Mouse (Mus musculus): ENCODE data around the gene Acadm. TPM values are rescaled to one million over a fixed set of nuclear protein-coding genes. Genes with fewer than 3 reads are reported as not detected.

Acadm gene
- polyA plus RNA-seq, 1 experiment from 2014 or later = 157 TPM

DNA sequence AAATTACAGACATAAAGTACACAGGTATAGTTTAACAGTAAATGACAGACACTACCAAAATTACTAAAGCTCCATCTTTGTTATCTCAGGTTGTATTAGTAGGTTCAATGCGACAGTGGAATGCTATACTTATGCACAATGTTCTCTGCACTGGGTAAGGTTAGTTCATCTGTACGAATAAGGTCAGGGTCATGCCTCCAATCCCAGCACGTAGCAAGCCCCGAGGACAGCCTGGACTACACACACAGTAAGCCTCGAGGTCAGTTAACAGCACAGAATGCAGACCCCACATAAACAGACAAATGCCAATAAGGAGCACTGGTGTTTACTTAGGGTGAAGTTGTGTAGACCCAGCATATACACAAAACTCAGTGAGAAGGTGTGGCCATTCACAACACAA is 35.5 kb downstream of the Acadm start:
- Histone ChIP-seq H3K27ac (ENCODE audit: low read length) (peak overlapping the region; percentile 39), H3K4me2 (ENCODE audit: low read depth, low read length) (peak overlapping the region; percentile 88), H3K9me3 (replicated peaks; ENCODE audit: control insufficient read depth, low read length) (no peaks in the 10 kb centered on the region), H3K36me3 (ENCODE audit: control insufficient read depth, insufficient read depth) (peaks cover 76% of the 10 kb centered on the region), H3K27me3 (ENCODE audit: control insufficient read depth, insufficient read depth, low read depth, low read length) (no peaks in the 10 kb centered on the region), H3K9ac (ENCODE audit: low read depth, low read length) (0 out of 2 replicates have a peak overlapping the region, but pooled peaks have one; percentile 19), H3K4me1 (ENCODE audit: control insufficient read depth, low read depth, low read length) (peaks cover 44% of the 10 kb centered on the region), H3K4me3 (ENCODE audit: low read depth, low read length) (peak overlapping the region; percentile 80)
- no peak for ATAC-seq (ENCODE audit: low read depth)
- 62% methylated on average over 5 of the region's 5 CpGs for WGBS (ENCODE audit: insufficient replicate concordance)

DNA sequence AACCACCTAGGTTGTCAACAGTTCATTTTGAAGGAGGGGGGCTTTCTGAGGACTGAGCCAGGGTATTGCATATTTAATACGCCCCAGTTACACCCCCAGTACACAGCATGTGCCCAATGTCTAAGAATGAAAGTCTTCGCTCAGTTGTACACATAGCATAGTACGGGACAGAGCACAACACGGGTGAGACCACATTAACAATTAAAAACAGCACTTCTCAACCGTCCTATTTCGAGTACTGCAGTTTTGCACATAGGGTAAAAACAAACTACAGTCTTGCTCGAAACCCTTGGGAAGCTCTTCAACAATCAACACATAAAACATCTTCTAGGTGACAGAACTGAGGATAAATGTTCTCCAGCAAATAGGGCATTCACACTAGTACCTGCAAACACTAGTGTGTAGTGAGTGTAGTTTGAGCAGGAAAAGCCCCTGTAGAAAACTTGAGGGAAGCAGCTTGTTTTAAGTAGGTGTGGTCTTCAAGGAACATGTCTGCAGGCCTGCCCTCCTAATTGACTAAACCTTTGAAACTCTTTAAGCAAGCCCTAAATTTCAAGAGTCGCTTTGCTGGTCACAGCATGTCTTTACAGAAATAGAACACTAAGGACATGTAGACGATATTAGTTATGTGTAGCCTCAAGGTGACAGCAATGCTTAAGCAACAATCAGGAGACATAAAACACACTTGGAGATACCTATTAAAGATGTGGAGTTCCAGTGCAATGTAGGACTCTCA is 38.1 kb downstream of the Acadm start, which contains the start of gene Msh4:
Gene Msh4 (minus strand): TSS at position 3 of the 736 bp plus-strand sequence.
- Histone ChIP-seq H3K4me2 (ENCODE audit: low read depth, low read length) (no peak within 1 kb of the TSS), H3K4me3 (ENCODE audit: low read depth, low read length) (no peak within 1 kb of the TSS), H3K4me1 (ENCODE audit: control insufficient read depth, low read depth, low read length) (peaks cover 40% of the 10 kb centered on the region), H3K9me3 (replicated peaks; ENCODE audit: control insufficient read depth, low read length) (no peaks in the 10 kb centered on the region), H3K9ac (ENCODE audit: low read depth, low read length) (no peak within 1 kb of the TSS), H3K27me3 (ENCODE audit: control insufficient read depth, insufficient read depth, low read depth, low read length) (no peaks in the 10 kb centered on the region), H3K36me3 (ENCODE audit: control insufficient read depth, insufficient read depth) (peaks cover 77% of the 10 kb centered on the region), H3K27ac (ENCODE audit: low read length) (no peak within 1 kb of the TSS)
- no peak for ATAC-seq (ENCODE audit: low read depth)
- 74% methylated on average over 9 of the region's 9 CpGs for whole genome bisulfite sequencing (ENCODE audit: insufficient replicate concordance)

DNA sequence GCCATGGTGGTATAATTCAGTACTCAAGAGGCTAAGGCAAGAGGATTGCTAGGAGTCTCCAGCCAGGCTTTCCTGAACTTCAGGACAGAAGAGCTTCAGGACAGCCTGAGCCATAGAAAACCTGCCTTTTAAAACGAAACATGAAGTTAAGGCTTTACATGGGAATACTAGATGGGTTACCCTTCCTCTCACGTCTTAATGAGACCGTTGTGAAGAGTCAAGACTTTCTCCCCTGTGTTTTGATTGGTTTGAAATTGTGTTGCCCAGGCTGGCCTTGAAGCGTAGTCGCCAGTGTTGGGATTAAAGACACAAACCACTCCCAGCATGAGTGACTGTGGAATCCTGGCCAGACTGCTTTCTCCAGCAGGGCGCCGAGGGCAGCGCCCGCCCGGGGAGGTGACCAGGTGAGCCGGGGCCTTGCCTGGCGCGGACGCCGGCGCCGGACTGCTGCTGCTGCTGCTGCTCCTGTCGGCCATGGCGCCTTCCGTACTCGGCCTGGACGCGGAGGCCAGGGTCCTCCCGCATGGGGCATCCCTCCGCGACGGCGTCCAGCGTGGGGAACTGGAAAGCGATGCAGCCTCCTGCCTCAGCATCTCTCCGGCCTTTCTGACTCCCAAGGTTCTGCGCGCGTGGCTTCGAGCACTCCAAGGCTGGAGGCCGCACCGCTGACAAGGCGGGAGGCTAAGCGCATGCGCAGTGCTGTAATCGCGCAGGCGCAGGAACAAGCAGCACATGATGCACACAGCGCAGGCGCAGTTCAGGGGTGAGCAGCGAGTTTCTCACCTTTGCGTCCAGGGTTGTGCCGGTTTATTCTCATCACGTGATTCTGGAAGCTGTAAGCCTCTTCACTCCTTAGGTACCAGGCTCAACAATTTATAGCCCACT is 38.9 kb downstream of the Acadm start:
- H3K27ac ChIP-seq (ENCODE audit: low read length) = no peak overlapping the region
- peaks cover 32% of the 10 kb centered on the region for H3K4me1 ChIP-seq (ENCODE audit: control insufficient read depth, low read depth, low read length)
- H3K4me3 ChIP-seq (ENCODE audit: low read depth, low read length) = no peak overlapping the region
- WGBS (ENCODE audit: insufficient replicate concordance) = 86% methylated on average over 49 of the region's 49 CpGs
- H3K4me2 ChIP-seq (ENCODE audit: low read depth, low read length) = no peak overlapping the region
- peaks cover 70% of the 10 kb centered on the region for H3K36me3 ChIP-seq (ENCODE audit: control insufficient read depth, insufficient read depth)
- no peaks in the 10 kb centered on the region for H3K27me3 ChIP-seq (ENCODE audit: control insufficient read depth, insufficient read depth, low read depth, low read length)
- H3K9ac ChIP-seq (ENCODE audit: low read depth, low read length) = no peak overlapping the region
- no peaks in the 10 kb centered on the region for H3K9me3 ChIP-seq (replicated peaks; ENCODE audit: control insufficient read depth, low read length)
- ATAC-seq (ENCODE audit: low read depth) = peak; percentile 7; the same call in 1 of the 2 replicates

DNA sequence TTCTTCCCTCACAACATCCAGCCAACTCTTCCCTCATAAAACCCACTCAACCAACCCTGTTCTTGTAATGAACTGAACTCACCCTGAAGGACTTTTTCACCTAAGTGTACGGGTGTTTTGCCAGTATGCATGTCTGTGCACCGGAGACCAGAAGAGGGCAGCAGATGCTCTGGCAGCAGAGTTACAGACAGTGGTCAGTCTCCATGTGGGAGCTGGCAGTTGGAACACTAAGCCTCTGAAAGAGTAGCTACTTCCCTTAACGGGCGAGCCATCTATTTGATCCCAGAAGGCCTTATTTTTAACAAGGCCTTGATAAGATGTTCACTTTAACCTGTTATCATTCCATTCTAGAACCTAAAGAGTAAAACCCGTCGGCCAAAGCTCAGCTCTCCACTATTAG is 39.8 kb downstream of the Acadm start:
- no peak overlapping the region for H3K9ac ChIP-seq (ENCODE audit: low read depth, low read length)
- H3K27ac ChIP-seq (ENCODE audit: low read length) = no peak overlapping the region
- peaks cover 23% of the 10 kb centered on the region for H3K4me1 ChIP-seq (ENCODE audit: control insufficient read depth, low read depth, low read length)
- no peak overlapping the region for H3K4me2 ChIP-seq (ENCODE audit: low read depth, low read length)
- H3K27me3 ChIP-seq (ENCODE audit: control insufficient read depth, insufficient read depth, low read depth, low read length) = no peaks in the 10 kb centered on the region
- peaks cover 61% of the 10 kb centered on the region for H3K36me3 ChIP-seq (ENCODE audit: control insufficient read depth, insufficient read depth)
- 46% methylated on average over 6 of the region's 6 CpGs for WGBS (ENCODE audit: insufficient replicate concordance)
- peak; percentile 54 for ATAC-seq (ENCODE audit: low read depth)
- no peak overlapping the region for H3K4me3 ChIP-seq (ENCODE audit: low read depth, low read length)
- no peaks in the 10 kb centered on the region for H3K9me3 ChIP-seq (replicated peaks; ENCODE audit: control insufficient read depth, low read length)

DNA sequence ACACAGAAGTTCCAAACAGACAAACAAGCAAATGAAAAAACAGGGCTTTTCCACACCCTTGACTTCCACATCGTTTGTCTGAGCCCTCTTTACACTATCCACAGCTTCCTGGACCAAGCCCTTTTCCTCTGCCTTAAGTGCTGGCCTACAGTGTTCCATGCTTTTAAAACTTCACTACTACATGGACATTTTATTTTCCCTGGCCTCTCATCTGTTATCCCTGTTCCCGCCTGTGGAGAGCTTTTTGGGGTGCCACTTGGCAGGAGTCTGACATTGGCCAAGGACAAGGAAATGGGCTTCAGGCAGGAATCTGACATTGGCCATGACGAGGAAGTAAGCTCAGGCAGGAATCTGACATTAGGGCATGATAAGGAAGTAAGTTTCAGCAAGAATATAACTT is 41.8 kb downstream of the Acadm start:
- WGBS (ENCODE audit: insufficient replicate concordance) = 26% methylated on average over 3 of the region's 3 CpGs
- peaks cover 5% of the 10 kb centered on the region for H3K4me1 ChIP-seq (ENCODE audit: control insufficient read depth, low read depth, low read length)
- no peaks in the 10 kb centered on the region for H3K27me3 ChIP-seq (ENCODE audit: control insufficient read depth, insufficient read depth, low read depth, low read length)
- H3K4me3 ChIP-seq (ENCODE audit: low read depth, low read length) = no peak overlapping the region
- H3K9me3 ChIP-seq (replicated peaks; ENCODE audit: control insufficient read depth, low read length) = no peaks in the 10 kb centered on the region
- H3K27ac ChIP-seq (ENCODE audit: low read length) = no peak overlapping the region
- no peak for ATAC-seq (ENCODE audit: low read depth)
- no peak overlapping the region for H3K4me2 ChIP-seq (ENCODE audit: low read depth, low read length)
- peaks cover 41% of the 10 kb centered on the region for H3K36me3 ChIP-seq (ENCODE audit: control insufficient read depth, insufficient read depth)
- no peak overlapping the region for H3K9ac ChIP-seq (ENCODE audit: low read depth, low read length)

DNA sequence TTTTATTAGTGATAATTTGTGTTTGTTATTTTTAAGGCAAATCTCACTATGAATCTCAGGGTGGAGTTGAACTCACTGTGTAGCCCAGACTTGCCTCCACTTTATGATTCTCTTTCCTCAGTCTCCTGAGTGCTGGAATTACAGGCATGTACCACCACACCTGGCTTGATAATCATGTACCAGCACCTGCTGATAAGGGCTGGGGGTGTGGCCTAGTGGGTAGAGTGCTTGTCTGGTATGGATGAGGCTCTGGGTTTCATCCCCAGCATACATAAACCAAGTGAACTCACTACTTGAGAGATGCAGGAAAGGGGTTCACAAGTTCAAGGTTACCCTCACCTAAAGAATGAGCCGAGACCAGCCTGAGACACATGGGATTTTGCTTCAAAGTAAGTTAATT is 42.5 kb downstream of the Acadm start:
- Histone ChIP-seq H3K4me3 (ENCODE audit: low read depth, low read length) (no peak overlapping the region), H3K27me3 (ENCODE audit: control insufficient read depth, insufficient read depth, low read depth, low read length) (no peaks in the 10 kb centered on the region), H3K36me3 (ENCODE audit: control insufficient read depth, insufficient read depth) (peaks cover 34% of the 10 kb centered on the region), H3K9ac (ENCODE audit: low read depth, low read length) (no peak overlapping the region), H3K4me2 (ENCODE audit: low read depth, low read length) (no peak overlapping the region), H3K4me1 (ENCODE audit: control insufficient read depth, low read depth, low read length) (peaks cover 5% of the 10 kb centered on the region), H3K9me3 (replicated peaks; ENCODE audit: control insufficient read depth, low read length) (no peaks in the 10 kb centered on the region), H3K27ac (ENCODE audit: low read length) (no peak overlapping the region)
- peak; percentile 54 for ATAC-seq (ENCODE audit: low read depth)
- 71% methylated on average over 1 of the region's 1 CpGs for WGBS (ENCODE audit: insufficient replicate concordance)

DNA sequence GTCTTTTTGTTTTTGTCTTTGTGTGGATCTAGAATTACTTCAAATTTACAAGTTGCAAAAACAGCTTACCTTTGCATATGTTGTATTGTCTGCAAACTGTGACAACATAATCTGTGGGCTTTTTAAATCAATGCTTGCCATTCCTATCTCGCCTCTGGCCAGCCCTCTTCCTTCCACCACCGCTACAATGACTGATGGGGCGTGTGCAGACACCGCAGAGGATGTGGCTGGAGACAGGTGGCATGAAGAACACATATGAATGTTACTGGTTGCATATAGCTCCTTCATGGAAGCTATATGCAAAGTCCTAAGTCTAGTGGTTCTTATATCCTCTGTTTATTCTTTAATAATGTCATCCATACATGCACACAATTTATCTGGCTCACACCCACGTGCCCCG is 47.2 kb downstream of the Acadm start:
- Histone ChIP-seq H3K4me3 (ENCODE audit: low read depth, low read length) (no peak overlapping the region), H3K27me3 (ENCODE audit: control insufficient read depth, insufficient read depth, low read depth, low read length) (no peaks in the 10 kb centered on the region), H3K36me3 (ENCODE audit: control insufficient read depth, insufficient read depth) (no peaks in the 10 kb centered on the region), H3K27ac (ENCODE audit: low read length) (no peak overlapping the region), H3K9me3 (replicated peaks; ENCODE audit: control insufficient read depth, low read length) (no peaks in the 10 kb centered on the region), H3K4me2 (ENCODE audit: low read depth, low read length) (no peak overlapping the region), H3K4me1 (ENCODE audit: control insufficient read depth, low read depth, low read length) (peaks cover 5% of the 10 kb centered on the region), H3K9ac (ENCODE audit: low read depth, low read length) (no peak overlapping the region)
- WGBS (ENCODE audit: insufficient replicate concordance) = 13% methylated on average over 6 of the region's 6 CpGs
- ATAC-seq (ENCODE audit: low read depth) = no peak

DNA sequence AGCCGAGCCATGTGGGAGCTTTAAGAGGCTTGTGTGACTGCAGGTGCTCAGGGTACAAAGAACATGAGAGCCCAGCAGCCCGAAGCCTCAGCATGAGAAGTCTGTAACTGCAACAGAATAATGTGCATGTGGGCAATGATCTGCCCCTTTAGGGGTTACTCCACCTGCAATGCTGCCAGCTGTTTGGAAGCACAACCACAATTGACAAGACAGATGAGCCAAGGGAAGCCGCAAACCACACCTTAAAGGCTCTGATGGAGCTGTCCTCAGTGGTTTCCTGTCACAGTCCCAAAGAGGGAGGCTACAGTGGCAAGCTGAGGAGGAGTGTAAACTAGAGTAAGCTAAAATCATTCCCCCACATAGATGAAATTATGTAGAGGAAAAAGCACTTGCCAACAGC is 49.0 kb downstream of the Acadm start:
- no peak overlapping the region for H3K4me3 ChIP-seq (ENCODE audit: low read depth, low read length)
- no peaks in the 10 kb centered on the region for H3K36me3 ChIP-seq (ENCODE audit: control insufficient read depth, insufficient read depth)
- no peak overlapping the region for H3K9ac ChIP-seq (ENCODE audit: low read depth, low read length)
- 34% methylated on average over 3 of the region's 3 CpGs for WGBS (ENCODE audit: insufficient replicate concordance)
- no peaks in the 10 kb centered on the region for H3K9me3 ChIP-seq (replicated peaks; ENCODE audit: control insufficient read depth, low read length)
- no peaks in the 10 kb centered on the region; the same call in 1 of the 2 replicates for H3K4me1 ChIP-seq (ENCODE audit: control insufficient read depth, low read depth, low read length)
- ATAC-seq (ENCODE audit: low read depth) = no peak
- no peaks in the 10 kb centered on the region for H3K27me3 ChIP-seq (ENCODE audit: control insufficient read depth, insufficient read depth, low read depth, low read length)
- H3K4me2 ChIP-seq (ENCODE audit: low read depth, low read length) = no peak overlapping the region
- no peak overlapping the region for H3K27ac ChIP-seq (ENCODE audit: low read length)
